Mouse (Mus musculus) cortical plate, adult 2 months (tissue): ENCODE measurements around the gene Trmt5. TPM values are rescaled to one million over a fixed set of nuclear protein-coding genes. Genes with fewer than 3 reads are reported as not detected.
A peak's percentile ranks its signal among the peaks of the same experiment; 100 is the strongest.

Source experiments
- H3K27ac ChIP-seq: fragments of 200-500 bp; 2 replicates; pipeline ENCODE4 v1.5.1; 2012; ENCODE audit warnings: low read length, control low read depth, inconsistent platforms; ENCODE audit not compliant: insufficient read depth
- H3K4me1 ChIP-seq: fragments of 200-500 bp; 2 replicates; pipeline ENCODE4 v1.6.1; 2011; ENCODE audit warnings: low read length; ENCODE audit not compliant: control insufficient read depth, insufficient read depth
- H3K4me3 ChIP-seq: fragments of 200-500 bp; 2 replicates; pipeline ENCODE4 v1.5.1; 2011; ENCODE audit warnings: mild to moderate bottlenecking, low read length, control low read depth; ENCODE audit not compliant: insufficient read depth
- CTCF ChIP-seq: fragments of 200-500 bp; IDR thresholded peaks from 2 replicates; pipeline ENCODE4 v1.5.1; 2011; ENCODE audit warnings: mild to moderate bottlenecking, control low read depth, low read length; ENCODE audit not compliant: insufficient read depth; ENCODE audit errors: extremely low read depth
- POLR2A ChIP-seq: fragments of 200-500 bp; IDR thresholded peaks from 2 replicates; pipeline ENCODE4 v1.6.1; 2011; ENCODE audit warnings: mild to moderate bottlenecking, low read length, control low read depth; ENCODE audit not compliant: insufficient read depth; ENCODE audit errors: extremely low read depth
- polyA plus RNA-seq: library from polyadenylated mRNA; depleted of rRNA; stranded (reverse); fragments of >200 nt; gene quantifications from 2 replicates; pipeline ENCODE4 v1.2.3, GENCODE M21; 2012

Trmt5 gene
- polyA plus RNA-seq, 1 experiment = 15.6 TPM

DNA sequence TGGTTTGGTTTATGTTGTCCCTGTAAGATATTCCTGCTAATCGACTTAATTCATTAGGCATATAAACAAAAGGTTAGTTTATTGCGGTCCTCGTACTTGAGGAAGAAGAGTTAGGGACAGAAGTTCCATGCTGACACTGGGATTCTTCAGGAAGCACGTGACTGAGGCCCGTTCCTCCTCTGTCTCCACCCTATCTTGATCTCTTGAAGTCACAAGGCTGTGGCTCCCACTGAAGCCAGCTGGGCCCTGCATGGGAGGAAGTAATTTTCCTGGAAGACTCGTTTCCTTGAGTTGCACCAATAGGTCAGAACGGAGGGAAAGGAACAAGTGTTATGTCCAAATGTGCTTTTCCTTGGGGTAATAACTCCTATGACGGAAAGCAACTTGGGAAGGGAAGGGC is 1.1 kb upstream of the Trmt5 start:
- Histone ChIP-seq H3K27ac (no peak overlapping the region), H3K4me1 (no peaks in the 10 kb centered on the region; the same call in 1 of the 2 replicates), H3K4me3 (peak overlapping the region; percentile 73; the same call in 1 of the 2 replicates)
- TF ChIP-seq POLR2A (no peak), CTCF (no peak)

DNA sequence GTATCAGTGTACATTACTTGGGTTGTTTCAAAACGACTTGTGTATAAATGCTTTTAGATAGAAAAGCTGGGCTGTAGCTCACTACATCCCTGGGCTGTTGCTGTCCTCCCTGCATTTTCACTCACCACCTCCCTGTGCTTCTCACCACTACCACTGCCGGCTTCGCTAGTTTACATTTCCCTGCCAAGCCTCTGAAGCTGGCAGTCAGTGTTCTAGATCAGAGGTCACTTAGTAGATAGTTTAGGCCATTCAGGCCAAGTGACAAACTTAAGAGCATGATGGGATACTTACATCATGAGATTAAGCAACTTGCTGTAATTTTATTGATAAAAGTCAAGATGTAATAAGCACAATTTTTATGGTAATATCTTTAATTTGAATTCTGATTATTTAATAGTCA is 11.6 kb downstream of the Trmt5 start:
- H3K4me1 ChIP-seq = no peaks in the 10 kb centered on the region
- no peak overlapping the region for H3K4me3 ChIP-seq
- no peak overlapping the region for H3K27ac ChIP-seq
- no peak for TF ChIP-seq CTCF
- TF ChIP-seq POLR2A = no peak

DNA sequence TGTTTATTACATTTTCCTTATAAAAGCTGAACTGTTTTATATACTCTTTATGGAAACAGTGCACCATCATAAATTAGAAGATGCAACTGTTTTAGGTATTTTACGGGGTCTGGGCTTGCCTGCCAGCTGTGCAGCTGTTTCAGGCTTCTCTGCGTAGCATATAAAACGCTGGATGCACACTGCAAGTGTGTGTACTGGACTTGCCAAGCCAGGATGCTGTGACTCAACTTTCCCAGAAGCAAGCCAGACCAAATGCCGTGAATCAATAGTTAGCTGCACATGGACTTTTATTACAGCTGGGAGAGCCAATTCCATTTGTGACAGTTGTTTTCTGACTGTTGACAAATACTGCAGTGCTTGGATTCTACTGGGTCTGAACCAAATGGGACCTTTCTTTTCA is 16.6 kb downstream of the Trmt5 start:
- Histone ChIP-seq H3K4me1 (no peaks in the 10 kb centered on the region), H3K27ac (no peak overlapping the region), H3K4me3 (no peak overlapping the region)
- TF ChIP-seq POLR2A (no peak), CTCF (no peak)

DNA sequence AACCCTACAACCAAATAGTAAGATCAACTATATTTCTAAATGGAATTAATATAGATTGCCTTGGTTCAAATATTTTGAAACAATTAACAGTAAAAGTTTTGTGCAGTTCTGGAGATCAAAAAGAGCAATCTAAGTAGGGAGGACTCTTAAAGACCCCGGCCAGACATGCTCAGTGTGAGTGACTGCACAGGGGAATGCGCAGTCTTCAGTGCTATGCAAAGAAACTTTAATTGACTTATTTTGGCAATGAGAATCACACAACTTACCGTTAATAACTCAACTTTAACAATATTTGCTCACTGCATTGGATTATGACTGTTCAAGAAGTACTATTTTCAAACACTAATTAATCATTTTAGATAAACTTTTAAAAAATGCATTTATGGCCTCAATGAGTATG is 17.0 kb downstream of the Trmt5 start:
- H3K4me1 ChIP-seq = no peaks in the 10 kb centered on the region
- H3K27ac ChIP-seq = no peak overlapping the region
- TF ChIP-seq CTCF (no peak), POLR2A (no peak)
- no peak overlapping the region for H3K4me3 ChIP-seq

DNA sequence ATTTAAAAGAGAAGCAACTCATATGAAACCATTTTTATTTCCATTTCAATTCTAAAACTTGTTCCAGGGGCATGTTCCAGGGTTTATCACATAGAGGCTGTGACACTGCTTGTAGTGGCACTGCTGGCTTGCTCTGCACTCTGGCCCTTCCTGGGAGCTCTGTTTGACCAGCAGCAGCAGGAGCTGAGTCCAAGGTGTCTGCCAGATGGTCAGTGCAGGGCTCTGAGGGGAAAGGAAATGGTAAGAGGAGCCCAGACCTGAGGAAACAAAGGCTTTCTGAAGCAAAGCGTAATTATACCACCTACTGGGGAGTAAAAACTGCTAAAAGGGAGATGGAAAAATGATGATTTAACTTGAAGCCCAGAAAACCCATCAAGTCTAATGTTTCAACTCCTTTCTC is 18.0 kb downstream of the Trmt5 start:
- Histone ChIP-seq H3K27ac (no peak overlapping the region), H3K4me3 (no peak overlapping the region), H3K4me1 (no peaks in the 10 kb centered on the region)
- no peak for TF ChIP-seq POLR2A
- no peak for TF ChIP-seq CTCF

DNA sequence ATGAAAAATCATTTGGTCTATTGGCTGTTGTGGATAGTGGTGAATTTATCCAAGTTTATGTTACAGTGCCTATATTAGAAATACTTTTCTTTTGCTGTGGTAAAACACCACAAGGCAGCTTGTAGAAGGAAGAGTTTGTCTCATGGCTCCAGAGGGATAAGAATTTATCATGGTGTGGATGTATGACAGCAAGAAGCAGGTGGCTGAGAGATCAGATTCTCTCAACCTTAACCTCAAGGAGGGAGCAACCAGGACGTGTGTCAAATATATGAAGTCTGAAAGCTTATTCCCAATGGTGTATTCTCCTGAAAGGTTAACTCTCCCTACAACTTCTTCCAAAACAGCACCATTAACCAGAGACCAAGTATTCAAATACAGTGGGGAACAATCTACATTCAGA is 19.9 kb downstream of the Trmt5 start:
- Histone ChIP-seq H3K4me1 (no peaks in the 10 kb centered on the region), H3K27ac (no peak overlapping the region), H3K4me3 (no peak overlapping the region)
- TF ChIP-seq POLR2A = no peak
- TF ChIP-seq CTCF = no peak

DNA sequence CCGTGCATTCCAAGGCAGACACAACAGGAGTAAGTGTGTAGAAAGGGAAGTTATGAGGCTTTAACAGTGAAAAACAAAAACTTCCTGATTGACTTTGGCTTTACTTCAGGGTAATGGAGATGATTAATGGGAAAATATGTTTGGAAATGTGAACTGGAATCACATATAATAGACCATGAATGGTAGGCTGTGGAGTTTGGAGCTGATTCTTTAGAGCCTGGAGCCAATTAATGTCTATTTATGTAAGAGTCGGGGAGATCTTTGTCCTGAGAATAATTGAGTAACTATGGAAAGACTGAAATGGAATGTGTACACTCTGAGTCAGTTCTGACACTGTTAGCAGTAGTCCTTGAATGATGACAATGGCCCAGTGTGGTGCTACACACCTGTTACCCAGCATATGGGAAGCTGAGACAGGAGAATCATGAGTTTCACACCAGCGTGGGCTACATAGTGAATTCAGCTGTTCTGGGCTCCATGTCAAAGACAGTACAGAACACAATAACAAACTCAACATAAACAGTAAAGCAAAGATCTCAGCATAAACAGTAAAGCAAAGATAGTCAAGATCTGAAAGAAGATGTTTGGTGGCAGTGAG is 21.0 kb downstream of the Trmt5 start:
- no peak overlapping the region for H3K4me3 ChIP-seq
- no peak overlapping the region for H3K27ac ChIP-seq
- H3K4me1 ChIP-seq = no peaks in the 10 kb centered on the region
- TF ChIP-seq POLR2A = no peak
- TF ChIP-seq CTCF = no peak

DNA sequence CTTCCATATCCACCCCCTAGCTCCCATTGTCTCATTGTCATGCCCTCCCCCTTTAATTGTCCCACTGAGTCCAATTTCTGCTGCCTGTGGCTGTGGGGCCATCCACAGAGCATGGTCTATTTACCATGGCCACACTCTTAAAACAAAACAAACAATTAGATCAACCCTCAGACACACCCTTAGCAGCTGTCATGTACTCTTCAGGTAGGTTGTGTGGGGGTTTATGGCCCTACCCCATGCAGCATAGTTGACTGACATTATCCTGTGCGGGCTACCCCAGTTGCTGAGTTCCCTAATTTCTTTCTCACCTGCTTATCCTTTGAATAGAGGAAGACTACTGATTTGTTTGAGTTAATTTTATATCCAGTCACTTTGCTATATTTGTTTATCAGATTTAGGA is 26.2 kb downstream of the Trmt5 start:
- Histone ChIP-seq H3K4me1 (no peaks in the 10 kb centered on the region; the same call in 1 of the 2 replicates), H3K27ac (no peak overlapping the region), H3K4me3 (no peak overlapping the region)
- no peak for TF ChIP-seq CTCF
- no peak for TF ChIP-seq POLR2A

DNA sequence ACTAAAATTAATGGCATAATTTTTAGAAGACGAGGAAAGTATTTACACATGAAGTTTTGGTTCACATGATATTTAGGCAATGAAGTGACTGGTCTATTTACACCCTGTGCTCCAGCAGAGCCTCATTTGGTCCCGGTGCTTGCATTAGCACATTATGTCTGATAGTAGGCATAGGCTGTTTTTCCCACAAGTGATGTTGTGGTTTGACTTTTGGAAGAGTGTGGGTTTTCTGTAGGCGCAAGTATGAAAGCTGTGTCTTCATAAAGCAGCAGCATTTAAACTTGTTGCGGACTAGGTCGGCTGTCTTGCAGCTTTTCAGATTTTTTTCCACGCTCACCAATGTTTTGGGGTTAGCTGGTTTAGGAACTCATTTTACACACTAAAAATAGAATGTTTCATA is 27.2 kb downstream of the Trmt5 start:
- Histone ChIP-seq H3K4me1 (no peaks in the 10 kb centered on the region; the same call in 1 of the 2 replicates), H3K27ac (no peak overlapping the region), H3K4me3 (no peak overlapping the region)
- no peak for TF ChIP-seq POLR2A
- TF ChIP-seq CTCF = no peak

DNA sequence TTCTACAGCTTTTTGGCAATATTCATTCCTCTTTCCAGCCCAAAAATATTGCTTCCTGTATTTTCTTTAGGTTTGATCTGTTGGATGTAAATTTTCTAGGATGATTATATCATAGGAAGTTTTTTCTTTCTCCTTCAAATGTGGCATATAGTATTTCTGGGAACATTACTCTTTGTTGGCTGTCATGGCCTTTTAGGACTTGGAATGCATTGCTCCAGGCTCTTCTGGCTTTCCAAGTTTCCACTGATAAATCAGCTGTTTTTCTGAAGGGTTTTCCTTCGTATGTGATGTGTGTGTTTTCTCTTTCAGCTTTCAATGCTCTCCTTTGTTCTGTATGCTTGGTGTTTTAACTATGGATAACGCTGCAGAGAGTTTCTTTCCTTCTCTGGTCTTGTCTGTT is 31.5 kb downstream of the Trmt5 start:
- TF ChIP-seq CTCF = no peak
- TF ChIP-seq POLR2A = no peak
- H3K4me1 ChIP-seq = no peaks in the 10 kb centered on the region; the same call in 1 of the 2 replicates
- no peak overlapping the region for H3K4me3 ChIP-seq
- no peak overlapping the region for H3K27ac ChIP-seq

DNA sequence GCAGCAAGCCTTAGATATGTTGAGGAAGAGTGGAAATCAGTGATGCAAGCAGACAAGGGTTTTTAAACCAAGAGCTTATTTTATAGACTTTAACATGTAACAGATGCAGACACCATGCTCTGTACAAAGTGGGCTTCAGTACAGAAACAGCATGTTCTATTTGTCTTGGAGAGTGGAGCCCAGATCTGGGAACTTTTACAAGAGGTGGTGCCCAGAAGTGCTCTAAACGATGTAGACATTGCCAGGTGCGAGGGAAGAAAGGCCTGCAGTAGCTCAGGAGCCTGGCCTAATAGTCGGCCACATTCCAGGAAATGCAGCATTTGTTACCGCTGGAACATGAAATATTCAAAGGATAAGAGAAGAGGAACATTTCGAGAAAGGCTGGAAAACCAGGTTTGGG is 40.8 kb downstream of the Trmt5 start:
- peaks cover 8% of the 10 kb centered on the region for H3K4me1 ChIP-seq
- TF ChIP-seq CTCF (no peak), POLR2A (no peak)
- H3K27ac ChIP-seq = no peak overlapping the region
- H3K4me3 ChIP-seq = no peak overlapping the region
